Mouse (Mus musculus): ENCODE data around the gene Sardh.

Gene Sardh

DNA sequence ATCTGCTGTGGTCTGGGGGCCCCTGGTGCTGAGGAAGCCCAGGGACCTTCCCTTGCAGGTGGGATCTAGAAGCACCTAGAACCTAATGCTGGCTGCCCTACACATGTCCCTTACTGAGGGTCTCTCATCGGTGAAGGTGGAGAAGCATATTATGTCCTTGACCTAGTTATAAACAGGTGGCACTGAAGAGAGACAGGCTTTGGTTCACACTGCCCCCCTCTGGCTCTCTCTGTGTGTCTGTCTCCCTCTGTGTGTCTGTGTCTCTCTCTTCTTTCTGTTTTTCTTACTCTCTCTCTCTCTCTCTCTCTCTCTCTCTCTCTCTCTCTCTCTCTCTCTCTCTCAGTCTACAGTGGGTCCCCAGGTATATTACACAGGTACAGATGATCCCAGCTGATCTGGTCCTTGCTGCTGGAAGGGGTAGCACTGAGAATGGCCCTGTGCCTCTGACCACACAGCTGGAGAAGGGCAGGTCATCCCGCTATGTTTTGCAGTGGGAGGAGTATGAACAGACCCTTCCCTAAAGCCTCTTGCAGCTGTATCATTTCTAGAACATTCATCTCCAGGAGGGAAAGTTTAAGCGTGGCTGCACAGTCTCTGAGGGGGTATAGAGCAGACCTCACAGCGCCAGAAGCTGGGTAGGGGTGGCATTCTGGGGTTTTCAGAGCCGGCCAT is 19.2 kb downstream of the Sardh start:
- in situ Hi-C loops (cut with MseI, MboI): no loop called here

- in situ Hi-C loops (cut with MseI, MboI): no loop called here
Measured at GRCm38 (mm10) chr2:27226572-27226971, 21.6 kb downstream of the Sardh start.

GRCm38 (mm10) chr2:27223012-27223421 is 25.1 kb downstream of the Sardh start:
- in situ Hi-C loops (cut with MseI, MboI): no loop called here

GRCm38 (mm10) chr2:27218569-27218968 is 29.6 kb downstream of the Sardh start:
- in situ Hi-C loops (cut with MseI, MboI): no loop called here

DNA sequence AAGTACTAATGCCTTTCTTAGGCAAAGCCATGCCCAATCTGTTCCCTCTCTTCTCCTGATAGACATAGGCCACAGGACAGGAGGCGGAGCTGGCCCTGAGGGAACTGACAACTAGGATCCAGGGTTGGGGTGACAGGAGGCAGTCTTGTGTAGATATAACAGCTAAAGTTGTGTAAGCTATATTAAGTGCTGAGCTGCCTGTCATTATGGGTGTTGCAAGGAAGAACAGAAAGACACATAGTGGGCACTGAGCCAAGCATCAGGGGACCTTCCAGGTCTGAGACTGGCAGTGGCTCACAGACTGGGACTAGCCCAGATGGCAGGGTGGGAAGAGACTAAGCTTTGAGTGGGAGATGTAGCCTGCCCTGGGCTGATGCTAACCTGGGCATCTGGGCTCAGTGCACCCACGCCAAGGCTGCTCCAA is 30.0 kb downstream of the Sardh start:
- in situ Hi-C loops (cut with MseI, MboI): no loop called here

DNA sequence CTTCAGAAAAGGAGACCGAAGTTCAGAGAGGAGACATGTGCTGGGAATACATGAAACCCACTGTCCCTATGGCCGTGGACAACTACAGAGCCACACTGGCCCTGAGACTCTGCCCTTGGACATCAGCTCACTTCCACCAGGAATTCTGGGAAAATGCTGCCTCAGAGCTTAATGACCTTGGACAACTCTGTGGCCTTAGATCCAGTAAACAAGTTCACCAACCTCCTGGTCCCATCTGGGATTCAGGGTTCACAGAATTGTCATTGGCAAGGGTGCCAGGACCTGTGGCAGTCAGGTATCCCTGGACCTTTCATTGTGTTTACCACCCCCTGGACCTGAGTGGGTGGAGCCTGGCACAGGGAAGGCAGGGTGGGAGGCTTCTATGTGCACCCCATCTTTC is 32.6 kb downstream of the Sardh start:
- in situ Hi-C loops (cut with MseI, MboI): no loop called here

DNA sequence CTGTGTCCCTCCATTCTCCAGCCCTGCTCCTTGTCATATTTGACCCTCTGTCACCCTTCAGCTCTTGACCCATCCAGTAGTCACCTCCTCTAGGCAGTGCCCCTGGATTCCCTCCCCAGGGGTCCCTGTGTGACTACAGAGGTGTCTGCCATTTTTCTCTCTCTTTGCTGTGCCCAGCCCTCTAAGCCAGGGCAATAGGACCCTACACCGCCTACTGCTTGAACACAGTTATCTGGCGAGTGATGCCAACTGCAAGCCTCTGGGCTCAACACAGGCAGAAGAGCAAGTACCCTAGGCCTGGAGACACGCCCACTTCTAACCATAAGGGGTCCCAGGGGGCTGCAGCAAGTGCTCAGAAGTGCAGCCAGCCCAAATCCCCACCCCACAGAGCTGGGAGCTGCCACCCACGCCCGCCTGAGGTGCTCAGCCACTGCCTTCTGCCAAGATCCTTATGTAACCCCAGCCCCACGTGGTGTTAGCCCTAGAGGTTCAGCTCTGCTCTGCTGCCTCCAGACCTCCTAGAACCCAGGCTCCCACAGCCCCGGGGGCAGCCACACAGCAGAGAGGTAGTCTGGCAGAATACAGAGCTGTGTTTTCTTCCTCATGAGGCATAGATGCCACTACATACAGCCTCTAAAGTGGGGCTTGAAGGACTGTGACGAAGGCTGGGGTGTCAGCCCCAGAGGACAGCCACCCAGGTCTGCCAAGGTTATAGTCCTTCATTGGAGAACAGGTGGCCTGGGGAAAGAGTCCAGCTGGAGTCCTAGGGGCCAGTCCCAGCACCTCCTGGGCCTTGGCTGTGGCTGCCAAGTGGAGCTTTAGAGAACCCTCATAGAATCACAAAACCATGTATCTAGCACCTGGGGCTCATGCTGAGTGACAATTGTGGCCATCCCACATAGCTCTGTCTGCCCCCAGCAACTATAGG is 35.9 kb downstream of the Sardh start:
- in situ Hi-C loops (cut with MseI, MboI): no loop called here

DNA sequence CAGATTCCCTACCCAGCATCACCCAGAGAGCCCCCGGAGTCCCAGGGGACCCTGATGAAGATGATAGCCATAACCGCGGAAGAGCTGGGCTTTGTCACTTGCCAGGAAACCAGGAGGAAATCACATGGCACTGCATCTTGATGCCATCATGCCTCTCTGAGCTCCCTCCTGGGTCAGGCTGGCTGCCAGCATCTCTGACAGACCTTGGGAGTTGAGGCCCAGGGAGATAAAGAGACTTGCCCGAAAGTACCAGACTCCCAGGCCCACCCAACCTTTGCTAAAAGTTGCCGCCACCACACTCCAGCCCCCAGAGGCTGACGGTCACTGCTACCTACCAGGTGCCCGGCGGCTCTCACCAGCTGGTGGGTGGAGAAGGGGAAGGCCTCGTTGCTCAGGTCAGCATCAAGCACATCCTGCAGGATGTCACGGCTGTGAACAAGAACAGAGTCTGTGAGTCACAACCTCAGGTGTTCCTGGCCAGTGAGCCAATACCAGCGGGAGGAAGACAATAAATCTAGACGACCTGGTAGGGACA is 37.4 kb downstream of the Sardh start:
- in situ Hi-C loops (cut with MseI, MboI): no loop called here

DNA sequence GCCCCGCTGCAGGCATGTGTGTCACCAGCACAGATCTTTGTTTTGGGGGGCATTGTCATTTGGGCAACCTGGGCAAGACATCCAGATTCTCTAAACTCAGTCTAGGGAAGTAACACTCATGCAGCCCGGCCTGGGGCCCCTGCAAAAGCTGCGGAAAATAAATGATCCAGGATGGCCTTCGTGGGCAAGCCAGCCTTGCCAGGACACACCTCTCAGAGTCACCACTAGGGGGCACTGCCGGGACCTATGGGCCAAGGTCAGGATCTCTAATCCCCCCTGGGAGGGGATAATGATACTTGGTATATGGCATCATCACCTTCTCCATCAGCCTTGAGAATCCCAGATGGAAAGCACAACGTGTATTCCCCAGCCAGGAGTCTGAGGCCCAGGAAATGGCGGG is 37.9 kb downstream of the Sardh start:
- in situ Hi-C loops (cut with MseI, MboI): no loop called here

DNA sequence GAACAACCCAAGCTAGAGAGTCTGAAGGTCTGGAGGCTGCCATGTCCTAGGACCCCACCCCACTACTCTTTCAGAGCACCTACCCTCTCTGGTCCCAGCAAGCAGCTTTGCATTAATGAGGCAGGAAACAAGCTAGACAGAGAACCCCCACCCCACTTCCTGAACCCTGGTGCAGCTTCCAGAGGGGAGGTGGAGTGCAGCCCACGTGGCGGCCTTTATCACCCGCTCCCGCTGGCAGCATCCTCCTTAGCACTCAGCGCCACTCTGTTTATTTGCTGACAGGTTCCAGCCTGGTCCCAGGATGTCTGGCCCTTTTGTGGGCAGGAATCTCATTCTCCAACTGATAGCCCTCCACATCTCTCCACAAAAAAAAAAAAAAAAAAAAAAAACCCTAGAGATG is 38.3 kb downstream of the Sardh start:
- in situ Hi-C loops (cut with MseI, MboI): no loop called here

GRCm38 (mm10) chr2:27209370-27209769 is 38.8 kb downstream of the Sardh start:
- in situ Hi-C loops (cut with MseI, MboI): no loop called here

DNA sequence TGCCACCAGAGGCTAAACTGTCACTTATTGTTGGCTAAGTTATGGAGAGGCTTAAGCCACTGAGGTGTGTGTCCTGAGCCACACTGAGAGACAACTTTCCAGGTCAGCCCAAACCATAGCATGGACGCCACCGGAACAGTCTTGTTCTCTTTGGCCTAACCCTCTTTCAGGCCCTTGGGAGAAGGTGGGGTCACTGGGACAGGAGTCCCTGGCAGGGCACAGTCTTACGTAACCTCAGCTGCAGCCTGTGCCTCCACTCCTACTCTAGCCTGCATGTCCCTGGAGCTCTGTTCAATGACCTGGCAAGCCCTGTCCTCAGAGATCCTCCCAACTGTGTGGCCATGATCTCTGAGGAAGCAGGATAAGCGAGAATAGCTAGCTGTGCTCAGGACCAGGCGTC is 41.0 kb downstream of the Sardh start:
- in situ Hi-C loops (cut with MseI, MboI): no loop called here

- in situ Hi-C loops (cut with MseI, MboI): no loop called here
Measured at GRCm38 (mm10) chr2:27206128-27206797, 41.9 kb downstream of the Sardh start.

- in situ Hi-C loops (cut with MseI, MboI): no loop called here
Measured at GRCm38 (mm10) chr2:27205666-27206065, 42.5 kb downstream of the Sardh start.

GRCm38 (mm10) chr2:27200586-27200985 is 47.6 kb downstream of the Sardh start:
- in situ Hi-C loops (cut with MseI, MboI): no loop called here

- in situ Hi-C loops (cut with MseI, MboI): no loop called here
Measured at GRCm38 (mm10) chr2:27198551-27199246, 49.4 kb downstream of the Sardh start.

DNA sequence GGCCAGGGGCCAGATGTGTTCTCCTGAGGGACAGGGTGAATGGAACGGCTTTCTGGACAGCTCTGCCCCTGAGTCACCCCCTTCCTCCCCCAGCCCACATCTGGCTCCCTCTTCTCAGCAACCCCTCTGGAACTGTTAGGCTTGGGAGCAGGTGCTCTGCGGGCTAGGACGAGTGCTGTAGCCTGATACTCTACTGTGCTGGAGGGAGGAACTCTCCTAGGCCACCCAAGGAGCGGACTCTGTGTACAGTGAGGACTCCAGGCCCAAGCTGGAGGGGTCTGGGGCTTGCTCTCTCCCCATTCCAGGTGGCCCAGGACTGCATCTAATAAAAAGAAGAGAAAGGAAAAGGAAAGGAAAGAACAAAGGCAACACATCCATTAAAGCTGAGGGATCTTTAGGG is 58.1 kb downstream of the Sardh start:
- in situ Hi-C loops (cut with MseI, MboI): no loop called here

DNA sequence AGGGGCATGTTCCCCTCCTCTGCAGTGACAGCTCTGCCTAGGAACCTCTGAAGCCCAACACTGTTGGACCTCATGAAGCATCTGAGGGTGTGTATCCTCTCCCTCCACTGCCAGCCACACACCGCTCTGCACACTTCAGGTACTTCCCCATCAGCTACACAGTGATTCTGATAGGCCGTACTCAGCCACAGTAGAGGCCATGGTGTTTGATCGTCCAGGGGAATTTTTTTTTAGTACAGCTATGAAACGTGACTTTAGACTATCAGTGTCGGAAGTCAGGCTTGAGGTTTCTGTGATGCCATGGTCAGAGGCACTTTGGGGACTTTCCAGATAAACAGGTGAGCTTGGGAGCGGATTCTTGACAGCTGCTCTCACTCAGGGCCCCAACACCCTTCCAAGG is 60.6 kb downstream of the Sardh start:
- in situ Hi-C loops (cut with MseI, MboI): no loop called here

- in situ Hi-C loops (cut with MseI, MboI): no loop called here
Measured at GRCm38 (mm10) chr2:27183734-27184133, 64.4 kb downstream of the Sardh start.

GRCm38 (mm10) chr2:27181907-27182306 is 66.2 kb downstream of the Sardh start:
- in situ Hi-C loops (cut with MseI, MboI): no loop called here

- in situ Hi-C loops (cut with MseI, MboI): no loop called here
Measured at GRCm38 (mm10) chr2:27179101-27179500, 69.0 kb downstream of the Sardh start.
